Mouse (Mus musculus) retina, postnatal 1 day (tissue): ENCODE results near the gene Col18a1.

Source experiments
- DNase-seq: peaks from one replicate; pipeline ENCODE4 v3.0.0-alpha.2; 2012

Gene Col18a1

DNA sequence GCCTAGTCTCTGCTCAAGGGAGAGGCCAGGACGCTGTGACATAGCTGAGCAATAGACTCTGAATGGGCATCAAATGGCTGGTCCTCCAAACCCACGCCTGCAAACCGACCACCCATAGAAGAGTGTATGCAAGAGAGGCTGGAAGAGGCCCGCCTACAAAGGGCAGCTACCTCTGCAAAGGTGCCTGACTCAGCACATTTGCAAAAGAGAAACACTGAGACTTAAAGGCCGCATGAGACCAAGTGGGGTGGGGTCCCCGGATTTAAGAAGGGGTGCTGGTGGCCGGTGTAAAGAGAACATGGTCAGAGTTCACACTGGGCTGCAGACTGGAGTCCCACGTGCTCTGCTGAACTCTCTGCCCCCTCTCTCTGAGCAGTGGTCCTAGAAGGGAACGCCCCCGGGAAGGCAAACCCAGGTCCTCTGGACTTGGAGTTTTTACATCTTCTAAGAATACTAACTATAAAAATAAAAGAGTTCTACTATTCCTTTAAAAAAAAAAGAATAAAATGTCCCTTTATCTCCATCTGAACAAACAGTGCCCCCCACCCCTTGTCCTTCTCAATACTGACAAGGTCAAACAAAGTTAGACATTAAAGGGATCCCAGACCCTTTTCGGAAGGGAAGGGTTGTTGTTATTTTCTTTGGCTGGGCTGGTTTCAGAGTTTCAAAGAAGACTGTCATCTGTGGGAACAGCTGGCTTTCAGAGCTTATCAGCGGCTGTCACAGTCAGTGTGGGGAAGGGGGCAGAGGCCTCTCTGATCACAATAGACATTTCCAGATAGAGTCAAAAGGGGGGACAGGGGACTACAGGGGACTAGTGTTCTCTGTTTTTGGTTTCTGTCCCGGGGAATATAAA is 32.2 kb downstream of the Col18a1 start:
- DNase-seq, result no peak

GRCm38 (mm10) chr10:77132118-77132517 is 34.2 kb downstream of the Col18a1 start:
- peak; percentile 35 for DNase-seq

GRCm38 (mm10) chr10:77131536-77131935 is 34.8 kb downstream of the Col18a1 start:
- DNase-seq, result no peak

GRCm38 (mm10) chr10:77130561-77131240 is 35.6 kb downstream of the Col18a1 start:
- DNase-seq, result peak; percentile 93

DNA sequence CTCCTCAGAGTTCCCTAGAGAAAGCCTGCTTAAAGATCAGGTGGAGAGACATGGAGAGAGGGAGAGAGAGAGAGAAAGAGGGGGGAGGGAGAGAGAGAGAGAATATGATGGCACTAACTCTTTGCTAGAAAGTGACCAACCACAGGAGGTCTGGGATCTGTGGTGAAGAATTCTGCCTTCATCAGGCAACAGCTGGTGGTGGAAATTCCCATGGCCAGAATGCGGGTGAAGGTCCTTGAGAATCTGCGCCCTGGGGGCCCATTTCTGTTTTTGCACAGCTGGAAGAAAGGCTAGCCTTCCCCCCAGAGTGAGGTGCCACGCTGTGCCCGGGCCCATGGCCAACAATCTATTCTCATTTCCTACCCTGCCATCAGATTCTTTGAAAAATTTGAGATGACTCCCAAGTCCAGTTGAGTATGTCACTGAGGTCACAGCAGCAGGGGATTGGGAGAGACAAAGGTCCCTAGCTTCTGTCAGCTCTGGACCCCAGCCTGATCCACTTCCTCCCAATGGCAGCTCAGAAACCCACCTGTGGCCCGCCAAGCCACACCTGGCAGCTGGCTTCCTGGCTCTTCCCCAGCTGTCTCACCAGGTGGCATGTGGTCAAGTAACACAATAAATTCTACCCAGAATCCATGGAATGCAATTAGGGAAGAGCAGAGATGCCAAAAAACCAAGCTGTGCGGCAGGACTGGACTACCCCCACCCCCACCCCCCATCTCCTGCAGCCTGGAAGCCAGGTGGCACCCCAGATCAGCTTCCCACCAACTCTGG is 36.5 kb downstream of the Col18a1 start:
- no peak for DNase-seq

- DNase-seq, result peak; percentile 41
These were observed 38.4 kb downstream of the Col18a1 start for GRCm38 (mm10) chr10:77127926-77128325.

DNA sequence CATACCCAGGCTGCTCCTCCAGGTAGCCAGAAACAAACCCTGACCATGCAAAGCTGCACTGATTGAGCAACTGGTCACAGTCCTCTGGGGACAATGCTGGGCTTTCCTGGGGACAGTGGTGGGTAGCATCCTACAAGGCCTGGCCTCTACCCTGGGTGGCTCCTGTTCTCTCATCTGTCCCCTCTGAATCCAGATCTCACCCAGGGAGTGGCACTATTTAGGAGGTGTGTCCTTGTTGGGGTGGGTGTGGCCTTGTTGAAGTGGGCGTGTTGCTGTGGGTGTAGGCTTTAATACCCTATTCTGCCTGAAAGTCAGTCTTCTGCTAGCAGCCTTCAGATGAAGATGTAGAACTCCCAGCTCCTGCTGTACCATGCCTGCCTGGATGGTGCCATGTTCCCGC is 39.8 kb downstream of the Col18a1 start:
- no peak for DNase-seq

DNA sequence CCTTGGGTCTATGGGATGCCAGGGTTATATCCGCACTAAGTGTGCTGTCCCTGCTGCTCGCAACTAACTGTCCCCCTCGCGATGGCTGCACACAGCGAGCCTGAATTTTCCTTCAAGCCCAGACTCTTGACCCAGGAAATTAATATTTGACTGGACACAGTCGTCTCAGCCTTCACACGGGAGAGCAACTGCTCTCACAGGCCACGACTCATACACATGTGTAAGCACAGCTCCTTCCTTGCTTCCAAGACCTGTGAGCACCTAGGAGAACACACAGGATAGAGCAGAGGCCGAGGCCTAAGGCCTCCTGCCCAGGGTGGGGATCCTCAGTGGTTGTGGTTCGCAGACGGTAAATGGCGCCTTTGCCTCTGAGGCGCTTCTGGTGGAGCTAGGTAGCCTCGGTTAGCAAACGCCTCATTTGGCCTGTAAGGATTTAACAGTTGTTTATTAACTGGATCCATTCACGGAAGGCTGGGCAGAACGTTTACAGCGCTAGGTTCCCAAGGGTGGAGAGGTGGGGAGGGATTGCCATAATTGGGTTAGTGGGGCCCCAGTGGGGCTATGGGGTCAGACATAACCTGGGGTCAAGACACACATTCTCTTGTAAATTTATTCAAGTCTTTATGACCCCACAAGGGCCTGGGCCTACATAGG is 41.1 kb downstream of the Col18a1 start:
- no peak for DNase-seq

GRCm38 (mm10) chr10:77123953-77124352 is 42.4 kb downstream of the Col18a1 start:
- no peak for DNase-seq

DNA sequence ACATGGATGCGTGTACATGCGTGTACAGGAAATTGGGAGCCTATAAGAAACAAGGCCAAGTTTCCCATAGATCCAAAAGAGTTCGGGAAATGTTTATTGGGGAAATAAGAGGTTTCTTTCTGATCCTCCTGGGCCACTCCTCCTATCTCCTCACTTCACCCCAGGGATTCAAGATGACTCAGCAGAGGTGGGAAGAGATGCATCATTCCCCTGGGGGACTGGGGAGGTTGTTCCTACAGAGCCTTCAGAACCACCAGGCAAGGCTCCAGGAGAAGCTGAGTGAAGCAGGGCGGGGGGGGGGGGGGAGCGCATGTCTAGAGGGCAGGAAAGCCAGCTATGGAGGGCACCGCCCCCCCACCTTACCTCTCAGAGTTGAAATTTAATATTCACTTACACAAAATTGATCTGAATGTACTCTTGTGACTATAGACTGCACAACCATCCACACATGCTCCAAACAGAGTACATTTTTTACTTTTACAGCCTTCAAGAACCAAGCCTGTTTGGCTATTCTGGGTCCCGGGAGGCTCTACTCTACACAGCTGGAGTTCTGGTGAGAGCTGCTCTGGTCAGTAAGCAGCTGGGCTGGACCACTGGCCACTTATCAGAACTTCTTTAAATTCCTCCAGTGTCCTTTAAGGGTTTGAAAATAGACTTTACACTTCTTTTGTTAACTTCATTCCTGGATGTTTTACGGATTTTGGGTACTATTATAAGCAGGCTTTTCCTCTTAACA is 44.9 kb downstream of the Col18a1 start:
- no peak for DNase-seq

- DNase-seq, result no peak
These were observed 45.8 kb downstream of the Col18a1 start for GRCm38 (mm10) chr10:77120501-77120900.

GRCm38 (mm10) chr10:77119437-77119836 is 46.9 kb downstream of the Col18a1 start:
- DNase-seq, result no peak

DNA sequence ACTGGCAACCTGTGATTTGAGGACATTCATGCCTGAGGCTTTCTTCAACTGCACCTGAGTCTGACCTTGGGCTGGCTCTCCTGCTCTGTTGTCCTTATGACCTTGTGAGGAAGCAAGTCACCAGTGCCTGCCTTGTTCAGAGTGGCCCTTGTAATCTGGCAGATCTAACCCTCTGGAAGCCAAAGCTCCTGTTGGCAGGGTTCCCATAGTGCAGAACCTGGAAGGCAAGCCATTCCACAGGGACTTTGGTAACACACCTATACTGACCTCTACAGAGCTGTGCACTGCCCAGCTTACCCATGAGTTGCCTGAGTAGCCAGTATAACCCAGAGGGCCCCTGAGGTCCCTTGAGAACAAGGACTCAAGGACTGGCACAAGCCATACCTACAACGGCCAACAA is 48.0 kb downstream of the Col18a1 start:
- no peak for DNase-seq

DNA sequence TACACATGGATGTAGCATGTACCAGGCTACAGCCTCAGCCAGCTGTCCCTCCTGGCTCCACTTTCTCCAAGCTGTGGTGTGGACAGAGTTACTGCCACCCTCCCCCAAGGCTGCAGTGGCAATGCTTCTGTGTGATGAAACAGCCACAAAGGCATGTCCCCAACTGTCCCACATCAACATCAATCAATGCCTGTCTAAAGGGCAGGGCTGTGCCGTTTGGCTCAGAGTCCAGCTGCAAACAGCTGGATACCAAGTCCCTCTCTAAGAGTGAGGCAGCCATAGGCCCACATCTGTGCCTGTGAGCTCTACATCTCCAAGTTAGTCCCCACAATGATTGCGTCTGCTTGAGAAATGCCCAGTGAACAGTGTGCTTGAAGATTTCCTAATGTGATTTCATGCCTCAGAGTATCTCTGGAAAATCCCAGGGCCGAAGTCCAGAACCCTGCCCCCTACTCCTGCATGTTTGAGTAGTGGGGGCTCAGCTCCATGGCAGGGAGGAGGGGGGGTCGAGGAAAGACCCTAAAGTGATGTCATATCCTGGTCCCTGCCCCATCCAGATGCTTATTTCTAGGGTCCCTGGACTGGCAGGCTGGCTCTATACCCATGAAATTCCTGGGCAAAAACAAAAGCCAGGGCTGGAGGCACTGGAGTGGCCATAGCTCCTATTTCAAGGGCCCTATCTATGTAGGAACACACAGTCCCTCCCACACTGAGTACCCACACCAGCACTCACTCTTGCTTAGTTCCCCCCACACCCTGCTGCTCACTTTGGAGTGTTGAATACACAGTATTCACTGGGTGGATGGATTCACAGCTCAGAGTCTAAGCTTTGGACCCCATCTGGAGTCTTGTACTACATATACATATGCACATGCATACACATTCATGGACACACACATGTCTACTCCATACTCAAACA is 49.6 kb downstream of the Col18a1 start:
- no peak for DNase-seq

GRCm38 (mm10) chr10:77113489-77114240 is 52.7 kb downstream of the Col18a1 start:
- no peak for DNase-seq

DNA sequence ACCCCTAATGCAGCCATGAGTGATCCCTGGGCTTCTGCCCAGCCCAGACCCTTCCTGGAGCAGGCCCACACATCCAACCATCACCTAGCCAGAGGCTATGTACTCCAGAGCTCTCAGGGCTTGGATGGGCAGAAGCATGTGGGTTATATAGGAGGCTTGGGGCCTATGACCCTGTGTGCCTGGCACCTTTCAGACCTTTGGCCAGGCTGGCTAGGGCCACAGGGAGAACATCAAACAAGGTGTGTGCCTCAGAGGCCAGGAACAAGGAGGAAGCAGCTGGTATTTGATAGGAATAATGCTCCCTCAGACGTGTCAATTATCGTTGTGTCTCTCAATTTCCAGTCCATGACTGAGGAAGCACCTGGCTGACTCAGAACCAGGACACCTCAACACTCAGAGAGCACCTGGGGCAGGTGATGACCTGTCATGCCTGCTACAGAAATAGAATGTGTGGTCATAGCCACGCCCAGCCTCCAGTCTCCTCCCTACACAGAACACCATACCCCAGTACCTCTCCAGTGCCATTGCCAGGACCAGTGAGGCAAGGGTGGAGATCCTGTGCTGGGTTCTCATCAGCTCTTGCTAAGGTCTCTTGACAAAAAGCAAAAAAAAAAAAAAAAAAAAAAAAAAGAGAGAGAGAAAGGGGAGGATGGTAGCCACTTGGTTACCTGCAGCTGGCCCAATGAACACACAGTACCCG is 54.6 kb downstream of the Col18a1 start:
- no peak for DNase-seq

DNA sequence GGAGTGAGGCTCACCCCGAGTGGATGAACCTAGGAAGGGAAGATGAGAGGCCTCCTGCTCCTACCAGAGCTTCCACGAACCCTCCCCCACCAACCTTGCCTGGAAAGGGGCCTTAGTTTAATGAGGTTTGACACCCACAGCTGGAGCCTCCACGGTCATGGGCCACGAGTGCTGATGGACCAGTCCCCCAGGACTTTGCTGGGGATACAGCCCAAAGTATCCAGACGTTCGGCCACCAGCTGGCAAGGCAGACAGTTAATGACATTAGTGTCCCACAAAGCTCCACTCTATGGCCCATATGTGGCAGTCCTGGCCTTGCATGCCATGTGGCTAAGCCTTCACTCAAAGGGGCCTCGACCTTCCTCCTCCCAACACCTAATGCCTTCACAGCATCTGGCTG is 55.5 kb downstream of the Col18a1 start:
- DNase-seq, result peak; percentile 62

DNA sequence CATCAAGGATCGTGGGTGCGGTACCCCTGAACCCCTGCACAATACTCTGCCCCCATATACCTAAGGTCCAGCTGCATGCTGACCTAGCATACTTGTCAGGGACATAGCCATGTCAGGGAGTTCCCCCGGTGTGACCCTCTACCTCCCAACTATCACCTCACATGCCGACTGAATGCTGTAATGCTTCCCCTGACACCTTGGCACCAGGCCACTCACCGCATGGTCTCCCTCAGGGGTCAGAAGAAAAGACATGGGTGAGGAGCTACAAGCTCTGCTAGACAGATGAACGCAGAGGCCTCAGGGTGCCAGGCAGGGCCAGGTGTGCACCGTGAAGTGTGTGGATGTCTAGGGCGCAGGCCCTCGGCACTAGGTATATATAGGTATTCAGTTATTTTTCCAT is 56.3 kb downstream of the Col18a1 start:
- DNase-seq, result no peak

DNA sequence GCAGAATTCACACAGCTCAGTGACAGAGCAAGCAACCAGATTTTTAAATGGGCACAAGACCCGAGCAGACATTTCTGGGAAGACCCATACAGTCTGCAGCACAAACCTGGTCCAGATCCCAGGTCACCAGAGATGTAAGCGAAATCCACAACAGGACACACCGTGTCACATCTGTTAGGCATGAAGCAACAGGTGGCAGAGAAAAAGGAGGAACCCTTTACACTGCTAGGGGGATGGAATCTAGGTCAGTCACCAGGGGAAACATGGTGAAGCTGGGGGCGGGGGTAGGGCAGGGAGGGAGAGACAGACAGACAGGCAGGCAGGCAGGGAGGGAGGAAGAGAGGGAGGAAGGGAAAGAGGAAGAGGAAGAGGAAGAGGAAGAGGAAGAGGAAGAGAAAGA is 58.2 kb downstream of the Col18a1 start:
- DNase-seq, result peak; percentile 63

DNA sequence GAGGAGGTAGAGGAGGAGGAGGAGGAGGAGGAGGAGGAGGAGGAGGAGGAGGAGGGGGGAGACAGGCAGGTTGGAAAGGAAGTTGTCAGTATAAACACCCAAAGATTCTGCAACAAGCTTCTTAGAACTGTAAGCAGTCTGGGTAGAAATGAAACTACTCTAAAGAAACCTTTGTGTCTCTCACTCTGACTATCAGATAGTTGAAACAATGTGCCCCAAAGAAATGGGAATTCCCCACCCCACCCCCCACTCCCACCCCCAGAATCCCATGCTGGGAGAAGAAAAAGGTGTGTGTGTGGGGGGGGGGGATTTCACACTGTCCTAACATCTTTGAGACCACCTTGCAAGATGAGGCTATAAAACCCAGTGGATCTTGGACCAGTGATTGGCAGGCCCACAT is 62.0 kb downstream of the Col18a1 start:
- no peak for DNase-seq
